Comparison of ENCODE assay signal across 24 mouse cellular contexts in the genomic region with DNA sequence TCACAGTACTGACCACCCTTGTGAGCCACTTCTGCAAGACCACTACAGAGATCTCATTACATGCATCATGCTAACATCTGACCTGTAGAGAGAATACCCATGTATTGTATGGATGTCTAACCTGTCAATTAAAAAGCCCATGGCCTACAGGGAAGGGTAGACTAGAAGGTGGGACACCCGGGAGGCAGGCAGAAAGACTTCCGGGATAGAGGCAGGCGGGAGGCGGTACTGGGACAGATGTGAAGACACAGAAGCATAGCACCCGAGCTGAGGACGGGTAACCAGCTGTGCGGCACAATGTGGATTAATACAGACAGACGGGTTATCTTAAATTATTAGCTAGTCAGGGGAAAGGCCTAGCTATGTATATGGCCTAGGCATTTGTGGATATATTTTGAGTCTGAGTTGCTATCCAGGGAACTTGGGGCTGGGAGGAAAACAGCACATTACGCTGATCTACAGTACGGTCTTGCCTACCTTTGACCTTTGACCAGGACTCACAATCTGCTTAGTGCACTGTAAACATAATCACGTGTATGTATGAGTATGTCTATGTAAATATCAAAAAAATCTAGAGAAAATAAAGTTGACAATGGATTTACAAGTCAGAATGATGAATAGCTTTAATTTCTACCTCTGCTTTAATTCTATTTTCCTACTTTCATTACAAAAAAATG. TPM values are rescaled to one million over a fixed set of nuclear protein-coding genes. Genes with fewer than 3 reads are reported as not detected.
A peak's percentile ranks its signal among the peaks of the same experiment; 100 is the strongest.
DNase-seq lines count a peak whose midpoint lies in the region; ATAC-seq and TF ChIP-seq lines count a peak whose summit lies in the region.
"Had no signal": no experiment of that assay in that cellular context is flagged by ENCODE, and none has a peak within 500 bp of the region (broad histone marks: within the 10 kb centered on the region; RNA-seq: fewer than 3 reads in every experiment).

No protein-coding gene starts in this region.

- no peak for TF ChIP-seq POLR2A in liver, adult 2 months (IDR thresholded peaks at IDR 0.05; ENCODE audit: extremely low read depth, insufficient read depth, low read length)

- H3K4me2 ChIP-seq in hindbrain, embryonic 13.5 days = no peak overlapping the region
- H3K4me2 ChIP-seq in hindbrain, embryonic 14.5 days (replicated peaks) = no peak overlapping the region
- H3K4me2 ChIP-seq in liver, embryonic 11.5 days = no peak overlapping the region
- H3K4me2 ChIP-seq in intestine, postnatal 0 days (replicated peaks; ENCODE audit: low read depth) = peak overlapping the region; percentile 27; the same call in 1 of the 2 replicates
- no peak overlapping the region for H3K4me2 ChIP-seq in liver, postnatal 0 days (ENCODE audit: low read depth, low read length)
- H3K4me2 ChIP-seq: embryonic facial prominence, embryonic 13.5 days; forebrain, embryonic 12.5 days; heart, embryonic 13.5 days; neural tube, embryonic 15.5 days had no signal

- TF ChIP-seq EP300 in liver, postnatal 0 days (IDR thresholded peaks at IDR 0.05; ENCODE audit: low read depth) = no peak

- no peaks in the 10 kb centered on the region for H3K27me3 ChIP-seq in hindbrain, embryonic 13.5 days
- no peaks in the 10 kb centered on the region for H3K27me3 ChIP-seq in hindbrain, embryonic 14.5 days (ENCODE audit: control insufficient read depth, insufficient read depth, low read length)
- H3K27me3 ChIP-seq in liver, adult 2 months (ENCODE audit: control insufficient read depth, insufficient read depth, low read length) = no peaks in the 10 kb centered on the region
- no peaks in the 10 kb centered on the region for H3K27me3 ChIP-seq in liver, embryonic 11.5 days (replicated peaks; ENCODE audit: control insufficient read depth, insufficient read depth, low read length)
- no peaks in the 10 kb centered on the region for H3K27me3 ChIP-seq in intestine, postnatal 0 days (replicated peaks; ENCODE audit: control insufficient read depth, insufficient read depth, low read length)
- H3K27me3 ChIP-seq in liver, postnatal 0 days (ENCODE audit: insufficient read depth, low read length) = no peaks in the 10 kb centered on the region
- H3K27me3 ChIP-seq: embryonic facial prominence, embryonic 13.5 days; forebrain, embryonic 12.5 days; heart, embryonic 13.5 days; neural tube, embryonic 15.5 days had no signal

- H3K27ac ChIP-seq in hindbrain, embryonic 13.5 days = 0 out of 2 replicates have a peak overlapping the region, but pooled peaks have one; percentile 1
- H3K27ac ChIP-seq in hindbrain, embryonic 14.5 days = no peak overlapping the region
- peak overlapping the region; percentile 2 for H3K27ac ChIP-seq in liver, adult 2 months (replicated peaks; ENCODE audit: insufficient read depth, low read depth, low read length)
- no peak overlapping the region for H3K27ac ChIP-seq in liver, embryonic 11.5 days (ENCODE audit: low read depth, low read length)
- H3K27ac ChIP-seq in intestine, postnatal 0 days (ENCODE audit: low read depth, low read length) = peak overlapping the region; percentile 66
- H3K27ac ChIP-seq in liver, postnatal 0 days (ENCODE audit: low read depth) = peak overlapping the region; percentile 45; the same call in 1 of the 2 replicates
- H3K27ac ChIP-seq: embryonic facial prominence, embryonic 13.5 days; forebrain, embryonic 12.5 days; heart, adult 2 months; heart, embryonic 13.5 days; midbrain, embryonic 10.5 days; neural tube, embryonic 15.5 days; stomach, postnatal 0 days had no signal

- no peak for TF ChIP-seq CTCF in liver, adult 2 months (IDR thresholded peaks at IDR 0.05; ENCODE audit: low read depth, low read length)
- TF ChIP-seq CTCF in intestine, postnatal 0 days (IDR thresholded peaks at IDR 0.05; ENCODE audit: low read depth) = no peak
- TF ChIP-seq CTCF in liver, postnatal 0 days (IDR thresholded peaks at IDR 0.05; ENCODE audit: low read depth) = no peak

- DNase-seq in hindbrain, embryonic 14.5 days (ENCODE audit: low spot score) = no peak
- DNase-seq in liver, adult 2 months (ENCODE audit: extremely low read depth, low read depth, low spot score) = peak; percentile 95
- DNase-seq in liver, embryonic 11.5 days (ENCODE audit: low spot score) = no peak
- DNase-seq in liver, postnatal 0 days = no peak
- DNase-seq in embryo, embryonic 10 days (ENCODE audit: low spot score) = no peak
- DNase-seq: adrenal gland, postnatal 10 days; cerebellum, adult 18-20 months; cerebellum, postnatal 25 days; embryo, embryonic 11 days; gastrocnemius, postnatal 14 days; heart, adult 2 months; lung, adult 18-20 months; lung, postnatal 10 days; thymus, adult 2 months had no signal

- no peak for ATAC-seq in hindbrain, embryonic 13.5 days (ENCODE audit: low FRiP score)
- ATAC-seq in hindbrain, embryonic 14.5 days (ENCODE audit: low FRiP score) = no peak
- ATAC-seq in liver, embryonic 11.5 days (replicated peaks; ENCODE audit: low FRiP score) = no peak
- peak; percentile 94 for ATAC-seq in intestine, postnatal 0 days
- peak; percentile 53 for ATAC-seq in liver, postnatal 0 days
- ATAC-seq: activated CD4-positive, CD25-positive, alpha-beta regulatory T cell, adult 4 months had no signal

- H3K36me3 ChIP-seq in hindbrain, embryonic 13.5 days = peaks cover 6% of the 10 kb centered on the region
- H3K36me3 ChIP-seq in hindbrain, embryonic 14.5 days (replicated peaks; ENCODE audit: control insufficient read depth, insufficient read depth) = no peaks in the 10 kb centered on the region
- H3K36me3 ChIP-seq in liver, adult 2 months (ENCODE audit: control insufficient read depth, insufficient read depth, low read length) = peaks cover 2% of the 10 kb centered on the region
- no peaks in the 10 kb centered on the region for H3K36me3 ChIP-seq in liver, embryonic 11.5 days (ENCODE audit: control insufficient read depth, insufficient read depth, low read length)
- H3K36me3 ChIP-seq in intestine, postnatal 0 days (ENCODE audit: control insufficient read depth, insufficient read depth) = peaks cover 9% of the 10 kb centered on the region; the same call in 1 of the 2 replicates
- H3K36me3 ChIP-seq in liver, postnatal 0 days (replicated peaks; ENCODE audit: insufficient read depth, low read length) = no peaks in the 10 kb centered on the region
- H3K36me3 ChIP-seq: forebrain, embryonic 12.5 days; neural tube, embryonic 15.5 days had no signal

- WGBS in hindbrain, embryonic 13.5 days = 81% methylated on average over 11 of the region's 11 CpGs
- WGBS in hindbrain, embryonic 14.5 days = 74% methylated on average over 11 of the region's 11 CpGs
- WGBS in liver, adult 2 months = 29% methylated on average over 11 of the region's 11 CpGs
- WGBS in liver, embryonic 11.5 days = 81% methylated on average over 11 of the region's 11 CpGs
- 44% methylated on average over 11 of the region's 11 CpGs for WGBS in intestine, postnatal 0 days
- 64% methylated on average over 11 of the region's 11 CpGs for WGBS in liver, postnatal 0 days (ENCODE audit: insufficient replicate concordance)

- H3K4me1 ChIP-seq in hindbrain, embryonic 13.5 days (replicated peaks) = peaks cover 14% of the 10 kb centered on the region
- no peaks in the 10 kb centered on the region for H3K4me1 ChIP-seq in hindbrain, embryonic 14.5 days (replicated peaks; ENCODE audit: control insufficient read depth, insufficient read depth, low read length)
- H3K4me1 ChIP-seq in liver, adult 2 months (ENCODE audit: control insufficient read depth, insufficient read depth, low read length) = peaks cover 10% of the 10 kb centered on the region; the same call in 1 of the 2 replicates
- no peaks in the 10 kb centered on the region for H3K4me1 ChIP-seq in liver, embryonic 11.5 days (replicated peaks; ENCODE audit: control insufficient read depth, insufficient read depth, low read length)
- H3K4me1 ChIP-seq in intestine, postnatal 0 days (replicated peaks; ENCODE audit: control insufficient read depth, insufficient read depth, low read length) = 0 out of 2 replicates have a peak, but pooled peaks cover 2% of the 10 kb centered on the region
- peaks cover 5% of the 10 kb centered on the region; the same call in 1 of the 2 replicates for H3K4me1 ChIP-seq in liver, postnatal 0 days (ENCODE audit: insufficient read depth)
- H3K4me1 ChIP-seq: forebrain, embryonic 12.5 days had no signal

- H3K9ac ChIP-seq in hindbrain, embryonic 13.5 days = no peak overlapping the region
- no peak overlapping the region for H3K9ac ChIP-seq in hindbrain, embryonic 14.5 days
- H3K9ac ChIP-seq in liver, adult 2 months (ENCODE audit: low read depth, low read length) = no peak overlapping the region
- no peak overlapping the region for H3K9ac ChIP-seq in liver, embryonic 11.5 days (ENCODE audit: low read depth, low read length)
- no peak overlapping the region for H3K9ac ChIP-seq in intestine, postnatal 0 days (ENCODE audit: low read depth, low read length)
- H3K9ac ChIP-seq in liver, postnatal 0 days (replicated peaks) = no peak overlapping the region
- H3K9ac ChIP-seq: embryonic facial prominence, embryonic 13.5 days; forebrain, embryonic 12.5 days; heart, embryonic 13.5 days; neural tube, embryonic 15.5 days had no signal

- peaks cover 20% of the 10 kb centered on the region; the same call in 1 of the 2 replicates for H3K79me2 ChIP-seq in liver, adult 2 months (ENCODE audit: control insufficient read depth, insufficient read depth, low read length)

- no peaks in the 10 kb centered on the region for H3K9me3 ChIP-seq in hindbrain, embryonic 13.5 days
- no peaks in the 10 kb centered on the region for H3K9me3 ChIP-seq in hindbrain, embryonic 14.5 days (ENCODE audit: control insufficient read depth, low read length)
- H3K9me3 ChIP-seq in liver, embryonic 11.5 days (ENCODE audit: control insufficient read depth, low read length) = no peaks in the 10 kb centered on the region
- H3K9me3 ChIP-seq in intestine, postnatal 0 days (ENCODE audit: control insufficient read depth) = no peaks in the 10 kb centered on the region
- H3K9me3 ChIP-seq in liver, postnatal 0 days (ENCODE audit: low read length) = no peaks in the 10 kb centered on the region
- H3K9me3 ChIP-seq: embryonic facial prominence, embryonic 13.5 days; forebrain, embryonic 12.5 days; heart, embryonic 13.5 days; midbrain, embryonic 10.5 days; neural tube, embryonic 15.5 days had no signal

- no peak overlapping the region for H3K4me3 ChIP-seq in hindbrain, embryonic 13.5 days
- H3K4me3 ChIP-seq in hindbrain, embryonic 14.5 days (replicated peaks; ENCODE audit: low read length) = no peak overlapping the region
- no peak overlapping the region for H3K4me3 ChIP-seq in liver, adult 2 months (ENCODE audit: insufficient read depth, low read depth, low read length)
- no peak overlapping the region for H3K4me3 ChIP-seq in liver, embryonic 11.5 days (ENCODE audit: low read depth, low read length)
- H3K4me3 ChIP-seq in intestine, postnatal 0 days (ENCODE audit: low read depth, low read length) = no peak overlapping the region
- H3K4me3 ChIP-seq in liver, postnatal 0 days (ENCODE audit: low read depth, low read length) = no peak overlapping the region
- H3K4me3 ChIP-seq: embryonic facial prominence, embryonic 13.5 days; erythroblast, embryonic 14.5 days; forebrain, embryonic 12.5 days; heart, adult 2 months; heart, embryonic 13.5 days; midbrain, embryonic 10.5 days; neural tube, embryonic 15.5 days had no signal

RNA-seq across cellular contexts. Expression of a gene that starts 51.3 kb away (rescaled TPM):
- polyA plus RNA-seq in hindbrain, embryonic 13.5 days (2015; fragmentation: Nextera tagmentation; extraction: Ambion mirVana) = 22.3 and 24.1 TPM in 2 replicates
- 38.2 and 40.7 TPM in 2 replicates for polyA plus RNA-seq in hindbrain, embryonic 14.5 days (2014; fragmentation: Nextera tagmentation; extraction: Ambion mirVana)
- 22.9 and 23.6 TPM in 2 replicates for total RNA-seq in liver, adult 2 months (2014; rRNA removed)
- 5.6 and 5.7 TPM in 2 replicates for polyA plus RNA-seq in liver, adult 2 months (2012; rRNA removed)
- polyA plus RNA-seq in liver, embryonic 11.5 days (2014; fragmentation: Nextera tagmentation; extraction: Ambion mirVana) = 9.9 TPM in 2 replicates
- 13.5 and 13.8 TPM in 2 replicates for polyA plus RNA-seq in intestine, postnatal 0 days (2015; fragmentation: Nextera tagmentation; extraction: Ambion mirVana)
- 5.5 and 5.9 TPM in 2 replicates for polyA plus RNA-seq in liver, postnatal 0 days (2015; fragmentation: Nextera tagmentation; extraction: Ambion mirVana)
- polyA plus RNA-seq: erythroblast, embryonic 14.5 days had no signal

Comparison
In these comparisons a context has a peak if more than half of its experiments do, and no peak if none do; other contexts are left out.
1. ATAC-seq: peak in intestine, postnatal 0 days (single experiment) and liver, postnatal 0 days (single experiment); none in hindbrain, embryonic 13.5 days (single experiment), hindbrain, embryonic 14.5 days (single experiment) and liver, embryonic 11.5 days (single experiment).
2. H3K27ac ChIP-seq: peak in hindbrain, embryonic 13.5 days (single experiment), liver, adult 2 months (single experiment), intestine, postnatal 0 days (single experiment) and liver, postnatal 0 days (single experiment); none in hindbrain, embryonic 14.5 days (single experiment) and liver, embryonic 11.5 days (single experiment).